Mouse (Mus musculus) olfactory bulb, adult 2 months (tissue): ENCODE measurements around the gene Atl1.

Experiments used
- CTCF ChIP-seq: fragments of 200-500 bp; IDR thresholded peaks from 2 replicates; pipeline ENCODE4 v1.5.1; 2012; ENCODE audit warnings: low read depth, mild to moderate bottlenecking, low read length, moderate library complexity; ENCODE audit not compliant: insufficient read depth
- POLR2A ChIP-seq: fragments of 200-500 bp; IDR thresholded peaks from 2 replicates; pipeline ENCODE4 v1.6.1; 2012; ENCODE audit warnings: mild to moderate bottlenecking, low read depth, low read length, moderate library complexity; ENCODE audit not compliant: insufficient read depth

GRCm38 (mm10) chr12:69907667-69908510 lies 15.5 kb downstream of the Atl1 start:
- TF ChIP-seq POLR2A (peak; percentile 57), CTCF (no peak)
